Mouse (Mus musculus): ENCODE results near the gene Hepacam2.

DNA sequence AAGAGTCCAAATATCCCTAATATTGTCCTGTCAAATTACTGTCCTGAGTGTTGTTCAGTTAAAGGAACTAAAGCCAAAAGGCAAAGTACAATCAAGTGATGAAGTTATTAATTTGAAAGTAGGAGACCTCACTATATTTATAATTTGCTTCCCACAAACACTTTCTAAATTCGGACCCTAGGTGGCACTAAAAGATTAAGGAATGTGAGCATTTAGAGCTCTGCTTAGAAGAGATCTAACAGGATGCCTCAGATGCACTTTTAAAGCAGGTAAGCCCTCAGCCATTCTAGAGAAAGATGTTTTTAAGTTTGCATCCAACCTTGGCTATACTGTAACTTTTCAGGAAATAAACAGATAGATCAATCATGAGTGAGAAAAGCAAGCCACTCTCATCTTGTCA, 54.2 kb downstream of the Hepacam2 start:
- TF ChIP-seq CTCF (IDR thresholded peaks at IDR 0.05; ENCODE audit: low read depth) (no peak), EP300 (IDR thresholded peaks at IDR 0.05; ENCODE audit: low read depth) (no peak)

Measured in heart, postnatal 0 days (tissue).